Mouse (Mus musculus) layer of hippocampus, adult 11-12 months (tissue): ENCODE data around the gene Lypla2.

Experiments used
- DNase-seq: peaks from one replicate; pipeline ENCODE4 v3.0.0; 2022; ENCODE audit warnings: low spot score

Gene Lypla2

DNA sequence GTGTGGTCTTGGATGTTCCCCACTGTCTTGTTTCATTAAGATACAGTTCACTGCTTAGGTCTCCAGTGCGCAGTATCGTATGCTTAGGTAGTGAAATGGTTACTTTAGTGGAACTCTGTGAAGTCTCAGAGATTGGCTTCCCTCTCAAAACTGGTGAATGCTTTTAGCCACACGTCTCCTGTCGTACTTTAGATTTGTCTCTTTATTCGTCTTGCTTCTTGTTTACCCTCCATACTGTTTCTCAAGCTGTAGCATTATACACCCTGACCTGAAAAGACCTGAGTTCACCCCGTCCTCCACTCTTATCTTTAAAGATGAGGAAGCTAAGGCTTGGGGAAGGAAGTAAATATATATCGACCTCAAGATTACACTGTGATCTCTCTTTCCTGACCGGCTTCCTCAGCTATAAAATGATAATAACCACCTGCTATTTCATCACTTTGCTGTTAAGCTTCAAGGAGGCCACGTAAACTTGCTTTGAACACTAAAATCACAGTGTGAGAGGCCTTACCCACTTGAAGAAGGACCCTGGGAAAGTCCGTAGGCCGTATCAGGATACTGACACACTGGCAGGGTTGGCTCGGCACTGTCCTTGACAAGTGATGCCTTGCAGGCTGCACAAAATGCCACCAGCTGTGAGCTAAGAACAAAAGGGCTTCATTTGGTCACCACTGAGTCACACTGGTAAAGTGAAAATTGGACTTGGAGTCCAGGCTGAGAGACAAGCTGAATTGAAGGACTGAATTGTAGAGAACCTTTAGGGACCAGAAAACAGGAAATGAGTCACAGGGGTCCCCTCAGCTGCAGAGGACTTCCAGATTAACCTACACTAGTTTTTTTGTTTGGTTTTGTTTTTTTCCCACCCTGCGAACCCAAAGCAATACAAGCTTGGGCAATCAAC lies 735 bp upstream of the Lypla2 start:
- no peak for DNase-seq

GRCm38 (mm10) chr4:135971805-135972555 lies 446 bp downstream of the Lypla2 start:
- DNase-seq: no peak

DNA sequence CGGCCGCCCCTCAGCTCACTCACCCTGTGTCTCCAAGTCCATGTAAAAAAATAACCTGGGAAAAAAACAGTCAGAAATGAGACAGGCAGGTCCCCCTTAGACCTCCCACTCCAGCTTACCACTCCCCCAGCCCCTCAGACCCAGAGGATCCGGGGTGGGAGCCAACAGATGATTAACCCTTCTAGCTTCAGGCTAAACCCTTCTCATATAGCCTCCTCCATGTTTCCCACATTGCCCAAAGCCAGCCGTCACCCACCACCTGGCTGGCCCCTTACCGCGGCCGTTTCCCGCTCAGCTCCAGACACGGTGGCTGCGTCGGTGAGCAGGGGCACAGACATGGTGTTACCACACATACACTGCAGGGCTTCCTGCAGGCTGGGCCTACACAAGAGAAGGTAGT lies 1.8 kb downstream of the Lypla2 start:
- DNase-seq: no peak

DNA sequence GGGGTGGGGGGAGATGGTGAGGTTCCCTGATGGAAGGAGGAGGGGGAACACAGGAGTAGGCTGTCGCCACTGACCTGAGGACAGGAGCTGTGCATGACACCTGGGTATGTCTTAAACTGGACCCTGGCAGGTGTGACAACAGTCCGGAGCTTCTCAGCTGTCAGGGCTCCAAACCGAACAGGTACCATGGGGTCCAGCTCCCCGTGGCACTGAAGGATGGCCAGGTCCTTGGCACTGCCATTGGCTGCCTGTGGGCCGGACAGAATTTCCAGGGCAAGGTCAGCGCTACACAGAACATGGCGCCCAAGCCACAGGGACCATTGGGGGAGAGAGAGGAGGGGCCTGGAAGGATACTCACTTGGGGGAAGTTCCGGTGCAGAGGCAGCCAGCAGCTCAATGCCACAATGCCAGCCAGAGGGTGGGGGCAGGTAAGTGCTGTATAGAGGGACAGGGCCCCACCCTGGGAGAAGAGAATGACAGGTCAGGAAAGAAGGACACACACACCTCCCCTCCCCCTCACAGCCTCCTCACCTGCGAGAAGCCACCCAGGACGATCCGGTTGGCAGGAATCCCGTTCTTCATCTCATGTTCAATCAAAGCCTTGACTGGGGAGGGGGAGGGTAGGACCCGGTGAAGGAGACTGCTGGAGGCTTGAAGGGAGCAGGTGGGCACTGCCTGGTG lies 3.2 kb downstream of the Lypla2 start:
- DNase-seq: no peak

GRCm38 (mm10) chr4:135968271-135968869 lies 4.1 kb downstream of the Lypla2 start:
- DNase-seq: no peak

- DNase-seq: no peak
These were observed 5.2 kb downstream of the Lypla2 start for GRCm38 (mm10) chr4:135967086-135967760.

- no peak for DNase-seq
These were observed 6.1 kb downstream of the Lypla2 start for GRCm38 (mm10) chr4:135966283-135966682.

DNA sequence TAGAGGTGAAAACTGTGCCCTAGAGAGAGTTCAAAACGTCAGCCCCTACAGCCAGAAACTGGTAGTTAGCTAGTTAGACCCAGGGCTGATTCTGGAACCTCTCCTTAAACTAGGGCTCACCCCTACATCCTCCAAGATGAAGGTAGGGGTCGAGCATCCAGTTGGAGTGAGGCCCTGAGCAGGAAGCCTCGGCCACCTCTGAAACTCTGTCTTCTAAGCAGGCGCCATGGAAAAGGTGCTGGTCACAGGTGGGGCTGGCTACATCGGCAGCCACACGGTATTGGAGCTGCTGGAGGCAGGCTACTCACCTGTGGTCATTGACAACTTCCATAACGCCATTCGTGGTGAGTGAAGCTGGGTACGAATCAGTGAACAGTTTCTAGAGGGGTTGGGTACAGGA lies 7.3 kb downstream of the Lypla2 start:
- no peak for DNase-seq

- peak; percentile 58 for DNase-seq
These were observed 8.0 kb downstream of the Lypla2 start for GRCm38 (mm10) chr4:135964426-135964825.

DNA sequence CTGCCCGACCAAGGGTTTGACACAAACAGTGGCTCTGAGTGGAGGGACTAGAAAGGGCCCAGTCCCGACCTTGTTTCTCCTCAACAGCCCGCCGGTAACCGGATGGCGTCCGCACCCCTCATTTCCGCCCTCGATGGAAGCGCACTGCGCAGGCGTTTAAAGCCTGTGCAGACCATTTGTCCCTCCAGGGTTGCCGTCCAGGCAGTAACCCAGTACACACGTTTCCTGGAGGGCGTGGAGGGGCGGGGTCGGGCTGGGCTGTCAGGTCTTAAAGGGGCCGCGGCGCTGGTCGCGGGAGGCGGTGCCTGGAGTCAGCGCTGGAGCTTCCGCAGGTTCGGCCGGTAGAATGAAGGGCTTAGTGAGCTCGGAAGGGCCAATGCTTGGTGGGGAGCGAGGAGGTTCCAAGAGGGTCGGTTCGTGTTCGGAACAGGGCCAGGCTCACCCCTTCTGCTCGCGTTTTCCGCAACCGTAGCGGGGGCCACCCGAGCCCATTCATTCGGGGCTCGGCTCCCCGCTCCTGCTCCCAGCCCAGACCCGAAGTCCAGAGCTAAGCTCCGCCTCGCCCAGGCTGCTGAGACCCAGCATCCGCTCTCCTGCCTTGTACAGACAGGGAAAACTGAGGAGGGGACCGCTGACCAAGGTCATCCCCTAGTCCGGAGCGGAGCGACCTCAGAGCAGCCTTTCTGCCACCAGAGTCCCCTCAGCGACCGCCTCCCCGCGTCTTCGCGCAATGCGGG lies 8.8 kb downstream of the Lypla2 start, which contains the start of gene Gale:
TSS of gene Gale (plus strand) at position 271 of the 737 bp plus-strand sequence.
- DNase-seq: peak; percentile 93

DNA sequence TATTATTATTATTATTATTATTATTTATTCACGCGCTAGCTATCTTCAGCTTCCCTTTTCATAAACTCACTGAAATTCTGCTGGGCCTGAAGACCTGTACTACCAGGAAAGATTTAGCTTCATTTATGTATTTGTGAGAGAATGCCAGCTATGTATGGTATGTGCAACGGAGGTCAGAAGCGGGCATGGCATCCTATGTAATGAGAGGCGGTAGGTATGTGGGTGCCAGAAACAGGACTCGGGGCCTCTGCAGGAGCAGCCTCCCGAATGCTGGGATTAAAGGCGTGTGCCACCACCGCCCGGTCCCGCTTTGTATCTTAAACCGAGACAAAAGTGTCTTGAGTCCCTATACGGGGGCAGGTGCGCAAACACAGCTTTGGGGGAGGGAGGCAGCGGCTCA lies 9.5 kb downstream of the Lypla2 start:
- DNase-seq: no peak

DNA sequence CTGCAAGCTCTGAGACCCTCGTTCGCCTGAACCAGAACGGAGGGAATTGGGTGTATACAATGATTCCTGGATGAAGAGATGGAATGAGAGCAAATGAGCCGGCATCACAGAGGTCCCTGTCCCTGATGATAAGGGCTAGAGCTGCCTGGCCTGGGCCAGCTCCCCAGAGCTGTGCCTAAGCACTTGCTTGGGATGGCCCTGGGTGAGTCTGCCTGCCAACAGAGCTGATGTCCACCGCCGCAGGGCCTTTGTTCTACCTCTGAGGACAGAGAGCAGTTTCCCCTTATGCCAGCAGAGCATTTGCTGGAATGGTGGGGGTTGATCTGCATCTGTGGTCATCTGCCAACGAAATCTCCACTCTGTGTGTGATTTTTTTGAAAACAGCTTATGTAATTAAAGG lies 10.2 kb downstream of the Lypla2 start:
- no peak for DNase-seq

DNA sequence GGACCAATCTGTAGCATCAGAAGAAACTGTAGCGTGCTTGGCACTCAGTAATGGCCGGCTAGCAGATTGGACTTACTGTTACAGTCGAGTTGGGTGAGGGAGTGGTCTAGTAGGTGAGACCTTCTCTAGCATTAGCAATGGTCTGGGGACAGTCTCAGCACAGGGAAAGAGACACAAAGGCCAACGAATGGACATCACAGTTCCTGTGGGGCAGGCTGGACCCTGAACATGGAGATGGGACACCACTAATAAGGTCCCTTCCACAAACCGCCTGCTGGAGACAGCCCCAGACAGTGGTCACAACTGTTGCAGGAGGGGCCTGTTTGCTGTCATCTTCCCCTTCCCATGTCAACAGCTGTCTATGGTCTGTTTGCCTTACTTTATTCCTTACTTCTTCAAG lies 10.7 kb downstream of the Lypla2 start:
- no peak for DNase-seq

- DNase-seq: peak; percentile 88
These were observed 11.7 kb downstream of the Lypla2 start for GRCm38 (mm10) chr4:135960717-135961116.

- DNase-seq: no peak
These were observed 14.1 kb downstream of the Lypla2 start for GRCm38 (mm10) chr4:135958354-135958753.

DNA sequence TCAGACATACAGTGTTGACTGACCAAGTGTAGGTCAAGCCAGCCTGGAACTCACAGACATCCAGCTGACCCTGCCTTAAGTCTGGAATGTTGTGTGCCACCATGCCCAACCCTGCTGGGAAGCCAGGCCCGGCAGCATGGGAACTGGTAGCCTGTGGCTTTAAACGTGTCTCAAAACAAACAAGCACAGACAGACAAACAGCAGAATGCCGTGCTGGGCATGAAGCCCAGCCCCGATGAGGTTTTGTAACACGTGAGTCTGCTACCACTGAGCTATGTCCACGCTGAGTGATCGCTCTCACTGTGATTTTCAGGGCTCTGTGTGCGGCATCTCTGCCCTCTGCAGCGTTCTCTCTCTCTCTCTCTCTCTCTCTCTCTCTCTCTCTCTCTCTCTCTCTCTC lies 16.5 kb downstream of the Lypla2 start:
- no peak for DNase-seq

DNA sequence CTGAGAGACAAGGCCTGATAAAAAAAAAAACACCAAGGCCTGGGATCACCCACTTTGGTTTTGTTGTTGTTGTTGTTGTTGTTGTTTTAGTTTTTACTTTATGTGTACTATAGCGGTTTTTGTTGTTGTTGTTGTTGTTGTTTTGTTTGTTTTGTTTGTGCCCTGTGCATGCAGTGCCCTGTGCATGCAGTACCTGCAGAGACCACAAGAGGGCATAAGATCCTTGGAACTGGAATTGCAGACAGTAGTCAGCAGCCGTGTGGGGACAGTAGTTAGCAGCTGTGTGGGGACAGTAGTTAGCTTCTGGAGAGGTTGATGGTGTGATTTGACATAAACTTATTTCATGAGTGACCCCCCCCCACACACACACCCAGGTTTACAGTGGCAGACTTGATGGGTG lies 18.2 kb downstream of the Lypla2 start:
- DNase-seq: peak; percentile 78

- no peak for DNase-seq
These were observed 19.2 kb downstream of the Lypla2 start for GRCm38 (mm10) chr4:135953179-135953578.

DNA sequence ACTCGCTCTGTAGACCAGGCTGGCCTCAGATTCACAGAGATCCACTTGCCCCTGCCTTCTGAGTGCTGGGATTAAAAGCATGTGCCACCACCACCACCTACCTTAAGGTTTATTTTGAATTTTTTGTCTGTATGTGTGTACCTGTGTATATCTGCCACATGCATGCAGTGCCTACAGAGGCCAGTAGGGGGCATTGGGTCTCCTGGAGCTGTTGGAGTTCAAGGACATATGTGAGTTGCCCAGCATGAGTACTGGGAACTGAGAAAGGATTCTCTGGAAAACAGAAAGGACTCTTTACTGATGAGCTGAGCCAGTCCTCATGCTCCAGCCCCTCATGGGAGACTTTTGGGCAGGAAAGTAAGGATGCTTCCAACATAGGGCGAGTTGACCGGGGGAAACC lies 20.9 kb downstream of the Lypla2 start:
- DNase-seq: no peak

DNA sequence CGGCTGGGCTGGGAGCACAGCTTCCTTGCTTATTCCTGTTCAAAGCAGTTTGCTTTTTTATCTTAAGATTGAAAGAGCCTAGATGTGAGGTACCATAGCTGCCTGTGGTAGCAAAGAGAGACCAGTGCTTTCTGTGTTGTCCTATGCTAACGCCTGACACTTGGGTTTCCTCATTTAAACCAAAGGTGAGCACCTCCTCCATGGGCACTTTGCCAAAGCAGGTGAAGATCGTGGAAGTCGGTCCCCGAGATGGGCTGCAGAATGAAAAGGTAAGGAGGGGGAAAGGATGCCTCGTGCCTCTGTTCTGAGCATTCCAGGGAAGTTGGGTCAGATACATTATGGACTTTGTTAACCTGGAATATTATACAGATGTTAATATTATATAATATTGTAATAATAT lies 22.1 kb downstream of the Lypla2 start:
- no peak for DNase-seq

DNA sequence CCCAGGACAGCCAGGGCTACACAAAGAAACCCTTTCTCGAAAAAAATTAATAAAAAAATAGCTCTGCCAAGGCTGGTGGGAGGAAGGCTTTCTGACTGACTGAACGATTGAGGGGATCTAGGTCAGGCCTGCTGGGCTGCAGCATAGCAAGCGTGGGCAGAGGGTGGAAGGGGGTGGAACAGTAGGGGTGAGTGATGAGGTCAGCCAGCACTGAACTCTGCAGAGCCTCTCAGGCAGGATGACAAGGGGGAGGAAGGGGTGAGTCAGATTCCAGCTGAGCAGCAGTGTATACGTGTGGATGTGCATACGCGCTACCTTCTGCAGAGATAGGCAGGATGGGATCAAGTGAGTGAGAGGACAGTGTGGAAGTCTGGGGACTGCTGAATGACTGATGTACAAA lies 22.5 kb downstream of the Lypla2 start:
- DNase-seq: no peak
